ENCODE assay signal across 16 mouse cellular contexts in the genomic region with DNA sequence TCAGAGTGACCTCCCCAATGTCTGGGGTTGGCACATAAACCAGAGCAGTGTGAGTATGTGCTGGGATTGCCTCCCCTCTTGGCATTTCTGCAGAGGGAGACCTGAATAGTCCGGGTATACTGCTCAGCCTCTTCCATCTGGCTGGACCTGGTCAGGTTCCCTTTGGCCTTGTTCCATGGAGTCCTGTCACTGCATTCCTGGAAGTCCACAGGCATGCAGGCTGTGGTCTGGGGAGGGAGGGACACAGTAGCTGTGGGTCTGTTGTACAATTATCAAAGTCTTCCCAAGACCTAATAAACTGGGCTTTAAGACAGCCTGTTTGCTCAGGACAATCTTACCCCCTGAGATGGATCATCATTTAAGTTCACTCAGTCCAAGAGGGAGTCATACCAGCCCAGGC. TPM values are rescaled to one million over a fixed set of nuclear protein-coding genes. Genes with fewer than 3 reads are reported as not detected.
DNase-seq lines count a peak whose midpoint lies in the region; ATAC-seq lines count a peak whose summit lies in the region.
"Had no signal": no experiment of that assay in that cellular context is flagged by ENCODE, and none has a peak within 500 bp of the region (broad histone marks: within the 10 kb centered on the region; RNA-seq: fewer than 3 reads in every experiment).

No protein-coding gene starts in this region.

- ATAC-seq in heart, embryonic 11.5 days (replicated peaks; ENCODE audit: insufficient number of reproducible peaks, low FRiP score, low TSS enrichment): no peak
- ATAC-seq: intestine, embryonic 16.5 days had no signal

- H3K27me3 ChIP-seq in heart, embryonic 11.5 days (ENCODE audit: control insufficient read depth, insufficient read depth, low read length): peaks cover 5% of the 10 kb centered on the region; the same call in 1 of the 2 replicates

- WGBS in heart, embryonic 11.5 days (ENCODE audit: insufficient replicate concordance): 48% methylated on average over 1 of the region's 1 CpGs

- no peaks in the 10 kb centered on the region for H3K36me3 ChIP-seq in heart, embryonic 11.5 days (ENCODE audit: control insufficient read depth, insufficient read depth, low read length)
- H3K36me3 ChIP-seq: G1E had no signal

- DNase-seq in cerebellum, postnatal 14 days: peak; percentile 54 to 55
- no peak for DNase-seq in cerebellum, postnatal 4 days (ENCODE audit: low spot score in 2 of 2)
- DNase-seq in heart, postnatal 4 days: peak; percentile 58
- DNase-seq in kidney, postnatal 10 days: peak; percentile 70
- peak; percentile 73 for DNase-seq in lung, postnatal 36 days
- no peak for DNase-seq in urinary bladder, postnatal 36 days (ENCODE audit: low spot score in 2 of 2)
- DNase-seq in ovary, postnatal 10 days (ENCODE audit: low spot score): no peak

- no peaks in the 10 kb centered on the region for H3K9me3 ChIP-seq in heart, embryonic 11.5 days (replicated peaks; ENCODE audit: control insufficient read depth, low read length)
- H3K9me3 ChIP-seq: G1E had no signal

- peaks cover 7% of the 10 kb centered on the region for H3K4me1 ChIP-seq in heart, embryonic 11.5 days (ENCODE audit: control insufficient read depth, insufficient read depth, low read length)

- H3K4me3 ChIP-seq in heart, embryonic 11.5 days (ENCODE audit: low read depth, low read length): no peak overlapping the region
- H3K4me3 ChIP-seq: erythroblast, embryonic 14.5 days; left cerebral cortex, adult 2 months; megakaryocyte, embryonic 14.5 days; myocyte had no signal

- no peak overlapping the region for H3K4me2 ChIP-seq in heart, embryonic 11.5 days

- H3K9ac ChIP-seq in heart, embryonic 11.5 days (ENCODE audit: low read depth, low read length): no peak overlapping the region

- no peak overlapping the region for H3K27ac ChIP-seq in heart, embryonic 11.5 days (ENCODE audit: low read depth, low read length)
- H3K27ac ChIP-seq: left cerebral cortex, adult 2 months had no signal

RNA-seq across cellular contexts. Expression of gene Plekhg4, which starts 14.1 kb away (rescaled TPM):
- under 1 TPM in 1 of 2 experiments, not detected in 1; 0.17 TPM for total RNA-seq in heart, postnatal 4 days (2021)
- polyA plus RNA-seq in heart, embryonic 11.5 days (2014; fragmentation: Nextera tagmentation; extraction: Ambion mirVana): 0.11 TPM in 1 of 2 replicates, not detected in the other
- polyA plus RNA-seq: erythroblast, embryonic 14.5 days had no signal

RNA-seq across cellular contexts. Expression of gene Kctd19, which starts 26.2 kb away (rescaled TPM):
- total RNA-seq in heart, postnatal 4 days (2021): not detected
- not detected in 2 replicates for polyA plus RNA-seq in heart, embryonic 11.5 days (2014; fragmentation: Nextera tagmentation; extraction: Ambion mirVana)
- total RNA-seq: G1E; left cerebral cortex, adult 2 months; liver, adult 2 months had no signal
- polyA plus RNA-seq: erythroblast, embryonic 14.5 days; G1E; hindbrain, embryonic 11.5 days; intestine, embryonic 16.5 days; liver, adult 2 months; myocyte had no signal

RNA-seq across cellular contexts. Expression of gene Lrrc36, which starts 26.2 kb away (rescaled TPM):
- under 1 TPM; 0.50 to 0.93 TPM for total RNA-seq in heart, postnatal 4 days (2021)
- polyA plus RNA-seq in heart, embryonic 11.5 days (2014; fragmentation: Nextera tagmentation; extraction: Ambion mirVana): not detected in 2 replicates
- total RNA-seq: G1E; liver, adult 2 months had no signal
- polyA plus RNA-seq: G1E; liver, adult 2 months; myocyte had no signal

RNA-seq across cellular contexts. Expression of gene Slc9a5, which starts 38.5 kb away (rescaled TPM):
- total RNA-seq in heart, postnatal 4 days (2021): 1 to 10 TPM; 3.3 to 3.5 TPM
- polyA plus RNA-seq in heart, embryonic 11.5 days (2014; fragmentation: Nextera tagmentation; extraction: Ambion mirVana): 1.5 and 2.1 TPM in 2 replicates
- polyA plus RNA-seq: erythroblast, embryonic 14.5 days had no signal

RNA-seq across cellular contexts. Expression of gene Fhod1, which starts 39.4 kb away (rescaled TPM):
- total RNA-seq in heart, postnatal 4 days (2021): 10 to 100 TPM in 1 of 2 experiments, 1 to 10 TPM in 1; 9.0 to 10.4 TPM
- 2.8 and 3.1 TPM in 2 replicates for polyA plus RNA-seq in heart, embryonic 11.5 days (2014; fragmentation: Nextera tagmentation; extraction: Ambion mirVana)

Comparison
In these comparisons a context has a peak if more than half of its experiments do, and no peak if none do; other contexts are left out.
1. DNase-seq: peak in cerebellum, postnatal 14 days (2 of 2), heart, postnatal 4 days (single experiment), kidney, postnatal 10 days (single experiment) and lung, postnatal 36 days (single experiment); none in cerebellum, postnatal 4 days (0 of 2), urinary bladder, postnatal 36 days (0 of 2) and ovary, postnatal 10 days (single experiment).